Mouse (Mus musculus): ENCODE measurements around the gene Spred2. TPM values are rescaled to one million over a fixed set of nuclear protein-coding genes. Genes with fewer than 3 reads are reported as not detected.

Gene Spred2
- total RNA-seq (2021): 10 to 100 TPM; 82.5 to 88.9 TPM
- long read RNA-seq, experiment 1, partial matches to known transcripts: 0 of 13 reads
- long read RNA-seq, experiment 1, other reads (novel, unspliced or antisense): 13 of 13 reads
- long read RNA-seq, experiment 2, partial matches to known transcripts: 2 of 48 reads
- long read RNA-seq, experiment 2, other reads (novel, unspliced or antisense): 46 of 48 reads

DNA sequence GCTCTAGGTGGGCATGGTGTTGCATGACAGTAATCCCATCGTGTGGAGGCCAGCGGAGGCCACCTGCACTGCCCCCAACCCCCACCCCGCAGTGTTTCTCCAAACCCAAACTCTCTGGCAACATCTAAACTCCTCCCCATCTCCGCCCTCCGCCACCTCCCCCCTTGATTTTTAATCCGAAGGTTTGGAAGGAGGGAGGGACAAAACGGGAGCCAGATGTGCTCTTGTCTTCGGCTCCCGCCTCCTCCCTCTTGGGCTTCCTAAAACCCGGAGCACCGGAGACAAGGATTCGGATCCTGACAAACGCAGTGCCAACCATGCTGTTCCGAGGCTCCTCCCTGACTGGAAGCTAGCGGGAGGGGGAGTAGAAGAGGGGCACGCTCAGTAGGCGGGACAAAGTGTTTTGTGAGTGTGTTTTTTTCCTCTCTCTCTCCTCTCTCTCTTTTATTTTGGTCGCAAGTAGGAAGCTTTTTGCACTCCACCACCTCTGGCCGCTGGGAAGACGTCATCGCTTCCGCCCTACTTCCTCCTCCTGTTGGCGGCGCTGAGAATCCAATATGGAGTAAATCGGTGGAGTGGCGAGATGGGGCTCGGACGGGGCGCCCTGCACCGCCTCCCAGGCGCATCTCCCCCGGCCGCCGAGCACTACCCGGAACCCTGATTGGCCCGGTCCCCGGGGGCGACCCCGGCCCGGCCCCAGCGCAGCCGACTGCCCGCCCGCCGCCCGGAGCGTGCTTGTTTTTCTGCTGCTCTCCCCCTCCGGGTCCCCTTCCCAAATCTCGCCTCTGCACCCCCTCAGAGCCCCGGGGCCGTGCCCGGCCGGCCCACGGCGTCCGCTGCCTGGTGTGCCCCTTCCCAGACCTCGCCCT is at the start of gene Spred2:
TSS of gene Spred2 (plus strand) at position 488 of the 869 bp plus-strand sequence.
- peak; percentile 87 to 91 for DNase-seq (ENCODE audit: low spot score in 2 of 2)

DNA sequence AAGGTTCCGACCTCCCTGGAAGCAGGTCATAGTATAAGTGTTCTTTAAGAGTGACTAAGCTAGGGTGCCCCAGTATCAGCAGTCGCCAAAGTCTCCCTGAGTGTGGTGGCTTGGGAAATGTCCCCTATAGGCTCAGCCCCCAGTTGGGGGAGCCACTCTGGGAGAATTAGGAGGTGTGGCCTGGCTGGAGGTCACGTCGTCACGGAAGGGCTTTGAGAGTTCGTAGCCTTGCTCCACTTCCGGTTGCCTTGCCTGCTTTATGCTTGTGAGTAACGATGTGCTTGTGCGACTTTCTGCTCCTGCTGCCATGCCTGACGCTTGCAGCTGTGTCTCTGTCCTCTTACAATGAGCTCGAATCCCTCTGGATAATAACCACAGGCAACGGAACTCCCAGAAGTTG is 48.6 kb upstream of the Spred2 start:
- no peak for DNase-seq (ENCODE audit: low spot score in 2 of 2)

DNA sequence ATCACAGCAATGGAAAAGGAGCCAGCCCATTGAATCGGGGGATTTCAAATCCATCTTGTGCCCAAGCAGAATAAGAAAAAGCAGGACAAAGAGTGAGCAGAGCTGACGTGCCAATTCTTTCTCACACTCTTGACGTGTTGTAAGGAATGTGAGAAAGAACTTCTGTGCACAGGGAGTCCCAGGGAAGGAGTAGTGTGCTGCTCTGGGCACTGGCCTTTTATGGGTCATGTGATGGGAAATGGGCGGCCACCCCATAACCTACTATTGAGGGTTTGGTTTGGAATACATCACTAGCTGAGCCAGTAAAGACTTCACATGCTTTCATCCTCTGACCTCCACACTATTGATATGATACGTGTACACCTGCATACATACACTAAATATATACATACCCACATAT is 48.2 kb upstream of the Spred2 start:
- no peak for DNase-seq (ENCODE audit: low spot score in 2 of 2)

DNA sequence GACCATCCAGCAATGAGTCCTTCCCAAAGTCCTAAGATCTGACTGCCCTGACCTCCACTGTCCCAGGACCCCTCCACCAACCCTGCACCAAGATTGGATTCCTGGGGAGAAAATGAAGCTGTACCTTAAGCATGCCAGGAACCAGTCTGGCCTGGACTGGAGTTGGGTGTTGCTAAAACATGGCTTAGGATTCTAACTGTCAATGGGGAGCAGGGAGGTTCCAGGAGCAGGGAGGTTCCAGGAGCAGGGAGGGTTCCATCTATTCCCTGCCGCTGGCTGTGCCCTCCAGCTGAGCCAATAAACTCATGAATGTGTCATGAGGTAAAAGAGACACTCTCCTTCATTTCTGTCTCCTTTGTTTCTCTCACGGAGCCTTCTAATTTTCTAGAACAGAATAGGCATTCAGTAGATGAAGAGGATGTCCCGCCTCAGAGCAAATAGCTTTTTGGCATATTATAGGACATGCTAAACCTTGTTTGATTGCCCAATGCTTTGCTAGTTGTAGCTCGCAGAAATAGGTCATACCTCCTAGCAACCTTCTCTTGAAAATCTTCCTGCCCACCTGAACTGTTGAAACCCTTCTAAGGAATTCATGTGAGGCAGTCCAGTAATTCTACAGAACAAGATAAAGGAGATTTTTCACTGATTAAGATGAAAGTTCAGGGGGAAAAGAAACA is 46.8 kb upstream of the Spred2 start:
- no peak for DNase-seq (ENCODE audit: low spot score in 2 of 2)

DNA sequence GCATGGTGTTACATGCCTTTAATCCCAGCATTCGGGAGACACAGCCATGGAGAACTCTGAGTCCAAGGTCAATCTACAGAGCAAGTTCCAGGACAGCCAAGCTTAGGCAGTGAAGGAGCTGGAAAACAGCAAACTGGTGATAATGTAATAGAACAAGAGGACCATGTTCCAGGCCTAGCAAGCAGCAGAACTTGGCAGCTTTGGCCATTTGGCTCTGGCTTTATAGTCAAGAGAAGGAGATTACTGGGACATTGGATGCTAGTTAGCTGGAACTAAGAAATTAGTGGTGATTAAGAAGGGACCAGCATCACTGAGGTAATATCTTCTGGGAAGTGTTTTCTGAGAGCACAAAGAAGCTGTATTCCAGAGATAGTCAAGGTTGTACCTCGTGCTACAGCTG is 42.8 kb upstream of the Spred2 start:
- DNase-seq (ENCODE audit: low spot score in 2 of 2): no peak

DNA sequence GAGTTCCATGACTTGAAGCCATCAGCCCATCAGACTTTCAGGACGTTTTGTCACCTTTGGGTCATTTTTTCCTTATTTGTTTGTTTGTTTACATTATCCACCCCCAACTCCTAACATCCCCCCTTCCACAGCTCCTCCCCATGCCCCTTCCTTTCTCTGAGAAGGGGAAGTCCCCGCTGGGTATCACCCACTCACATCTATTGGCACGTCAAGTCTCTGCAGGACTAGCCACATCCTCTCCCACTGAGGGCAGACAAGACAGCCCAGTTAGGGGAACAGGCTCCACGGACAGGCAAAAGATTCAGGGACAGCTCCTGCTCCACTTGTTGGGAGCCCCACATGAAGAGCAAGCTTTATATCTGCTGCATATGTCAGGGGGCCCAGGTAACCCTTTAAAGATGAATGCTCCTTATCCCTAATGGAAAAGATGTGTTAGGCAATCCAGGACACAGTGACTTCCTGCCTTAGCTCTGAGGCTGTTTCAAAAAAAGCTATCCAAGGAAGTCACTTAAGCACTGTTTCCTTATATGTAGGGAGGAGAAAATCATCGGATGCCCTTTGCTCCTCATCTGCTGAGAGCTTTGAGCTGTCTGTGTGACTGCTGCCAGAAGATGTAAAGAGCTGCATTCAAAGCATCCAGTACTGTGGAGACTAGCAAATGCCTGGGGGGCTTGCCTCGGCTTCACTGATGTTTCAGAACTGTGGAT is 33.3 kb upstream of the Spred2 start:
- DNase-seq (ENCODE audit: low spot score in 2 of 2): no peak

DNA sequence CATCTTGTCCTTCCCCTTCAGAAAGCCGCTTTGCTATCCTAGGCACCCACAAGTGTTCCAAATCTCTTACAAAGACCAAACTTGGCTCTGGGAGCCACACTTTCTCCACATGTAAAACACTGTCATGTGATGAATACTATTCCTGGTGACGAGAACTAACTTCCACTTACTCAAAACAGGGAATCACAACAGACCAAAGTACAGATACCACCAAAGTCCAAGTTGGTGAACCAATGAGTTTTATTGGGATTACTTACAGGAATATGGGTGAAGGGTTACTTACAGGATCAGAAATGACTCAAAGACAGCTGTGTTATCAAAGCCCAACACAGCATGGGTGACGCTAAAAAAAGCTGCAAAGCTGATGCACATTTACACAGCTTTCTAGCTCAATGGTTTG is 30.9 kb upstream of the Spred2 start:
- DNase-seq (ENCODE audit: low spot score in 2 of 2): no peak

DNA sequence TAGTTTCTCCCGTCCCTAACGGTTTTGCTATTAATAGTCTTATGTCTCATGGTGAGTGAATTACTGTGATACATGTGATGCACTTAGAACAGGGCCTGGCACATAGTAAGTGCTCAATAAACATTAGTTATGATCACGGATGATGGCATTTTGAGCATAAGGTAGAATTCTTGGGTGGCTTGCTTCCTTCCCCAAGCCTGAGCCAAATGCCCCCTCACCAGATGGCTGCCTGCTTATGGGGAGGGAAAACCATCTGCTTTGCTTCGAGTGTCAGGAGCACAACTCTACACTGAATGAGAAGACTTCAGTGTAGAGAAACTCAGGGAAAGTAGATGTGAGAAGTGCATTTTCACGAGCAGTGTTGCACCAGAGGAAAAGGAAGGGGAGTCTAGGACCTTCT is 24.6 kb upstream of the Spred2 start:
- peak; percentile 70 to 89 for DNase-seq (ENCODE audit: low spot score in 2 of 2)

DNA sequence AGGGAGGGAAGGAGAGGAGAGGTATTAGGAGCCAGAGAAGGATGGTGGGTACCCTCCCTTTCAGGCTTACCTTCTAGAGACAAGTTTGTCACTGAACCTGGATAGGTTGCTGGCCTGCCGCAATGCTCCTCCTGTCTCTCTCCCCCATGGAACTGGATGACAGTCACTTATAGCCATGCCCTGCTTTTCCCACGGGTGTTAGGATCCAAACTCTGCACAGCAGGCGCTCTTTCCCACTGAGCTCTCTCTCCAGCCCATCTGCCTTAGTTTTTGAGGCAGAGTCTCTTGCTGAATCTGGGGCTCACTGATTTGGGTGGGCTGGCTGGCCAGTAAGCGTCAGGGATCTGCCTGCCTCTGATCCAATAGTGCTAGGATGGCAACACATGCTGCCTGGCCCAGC is 23.5 kb upstream of the Spred2 start:
- peak in 1 of 2 experiments; percentile 47 for DNase-seq (ENCODE audit: low spot score in 2 of 2)

DNA sequence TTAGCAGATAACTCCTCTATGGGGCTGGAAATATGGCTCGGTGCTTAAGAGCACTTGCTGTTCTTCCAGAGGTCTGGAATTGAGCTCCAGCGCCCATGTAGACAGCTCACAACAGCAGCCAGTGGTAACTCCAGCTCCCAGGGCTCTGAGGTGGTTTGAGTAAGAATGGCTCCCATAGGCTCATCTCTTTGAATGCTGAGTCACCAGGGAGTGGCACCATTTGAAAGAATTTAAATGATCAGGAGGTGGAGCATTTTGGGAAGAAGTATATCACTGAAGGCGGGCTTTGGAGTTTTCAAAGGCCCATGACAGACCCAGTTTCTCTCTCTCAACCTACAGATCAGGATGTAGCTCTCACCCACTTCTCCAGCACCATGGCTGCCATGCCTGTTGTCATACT is 13.0 kb upstream of the Spred2 start:
- DNase-seq (ENCODE audit: low spot score in 2 of 2): no peak

DNA sequence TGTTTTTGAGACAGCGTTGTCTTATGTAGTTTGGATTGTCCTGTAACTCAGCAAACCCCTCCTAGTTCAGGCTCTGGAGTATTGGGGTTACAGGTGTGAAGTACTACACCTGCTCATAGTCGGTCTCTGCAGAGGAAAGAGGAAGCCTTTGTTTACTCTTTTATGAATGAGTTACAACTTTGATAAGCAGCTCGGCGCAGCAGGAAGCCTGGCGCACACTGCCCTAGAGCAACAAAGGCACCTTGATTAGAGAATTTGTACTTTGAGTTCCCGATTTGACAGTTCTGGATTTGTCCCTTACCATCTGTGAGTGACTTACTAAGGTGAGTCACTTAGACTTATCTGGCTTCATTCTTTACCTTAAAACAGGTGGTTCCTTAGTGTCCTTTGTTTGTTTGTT is 12.0 kb upstream of the Spred2 start:
- DNase-seq (ENCODE audit: low spot score in 2 of 2): no peak

DNA sequence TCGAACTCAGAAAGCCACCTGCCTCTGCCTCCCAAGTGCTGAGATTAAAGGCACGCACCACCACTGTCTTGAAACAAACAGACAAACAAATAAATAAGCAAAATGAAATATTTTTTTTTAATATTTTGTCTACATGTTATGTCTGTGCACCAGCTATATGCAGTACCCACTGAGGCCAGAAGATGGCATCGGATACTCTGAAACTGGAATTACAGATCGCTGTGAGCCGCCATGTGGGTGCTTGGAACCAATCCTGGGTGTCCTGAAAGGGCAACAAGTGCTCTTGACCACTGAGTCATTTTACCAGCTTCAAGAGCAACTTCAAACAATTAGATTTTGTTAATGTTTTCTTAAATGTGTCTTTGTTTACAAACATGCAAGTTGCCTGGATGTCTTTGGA is 11.5 kb upstream of the Spred2 start:
- no peak for DNase-seq (ENCODE audit: low spot score in 2 of 2)

DNA sequence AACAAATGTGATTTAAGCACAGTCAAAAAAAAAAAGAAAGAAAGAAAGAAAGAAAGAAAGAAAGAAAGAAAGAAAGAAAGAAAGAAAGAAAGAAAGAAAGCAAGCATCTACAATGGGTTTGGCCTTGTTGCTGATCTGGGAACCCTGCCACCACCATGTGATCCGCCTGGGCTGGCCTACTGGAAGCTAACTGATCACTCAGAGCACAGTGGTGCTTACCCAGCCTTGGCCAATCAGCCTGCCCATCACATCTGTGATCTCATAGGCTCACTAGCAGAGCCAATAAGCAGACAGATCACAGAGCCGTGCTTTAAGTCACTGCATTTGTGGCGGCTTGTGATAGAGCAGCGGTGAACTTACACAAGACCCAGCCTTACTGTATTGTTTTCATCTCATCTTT is 10.4 kb upstream of the Spred2 start:
- no peak for DNase-seq (ENCODE audit: low spot score in 2 of 2)

DNA sequence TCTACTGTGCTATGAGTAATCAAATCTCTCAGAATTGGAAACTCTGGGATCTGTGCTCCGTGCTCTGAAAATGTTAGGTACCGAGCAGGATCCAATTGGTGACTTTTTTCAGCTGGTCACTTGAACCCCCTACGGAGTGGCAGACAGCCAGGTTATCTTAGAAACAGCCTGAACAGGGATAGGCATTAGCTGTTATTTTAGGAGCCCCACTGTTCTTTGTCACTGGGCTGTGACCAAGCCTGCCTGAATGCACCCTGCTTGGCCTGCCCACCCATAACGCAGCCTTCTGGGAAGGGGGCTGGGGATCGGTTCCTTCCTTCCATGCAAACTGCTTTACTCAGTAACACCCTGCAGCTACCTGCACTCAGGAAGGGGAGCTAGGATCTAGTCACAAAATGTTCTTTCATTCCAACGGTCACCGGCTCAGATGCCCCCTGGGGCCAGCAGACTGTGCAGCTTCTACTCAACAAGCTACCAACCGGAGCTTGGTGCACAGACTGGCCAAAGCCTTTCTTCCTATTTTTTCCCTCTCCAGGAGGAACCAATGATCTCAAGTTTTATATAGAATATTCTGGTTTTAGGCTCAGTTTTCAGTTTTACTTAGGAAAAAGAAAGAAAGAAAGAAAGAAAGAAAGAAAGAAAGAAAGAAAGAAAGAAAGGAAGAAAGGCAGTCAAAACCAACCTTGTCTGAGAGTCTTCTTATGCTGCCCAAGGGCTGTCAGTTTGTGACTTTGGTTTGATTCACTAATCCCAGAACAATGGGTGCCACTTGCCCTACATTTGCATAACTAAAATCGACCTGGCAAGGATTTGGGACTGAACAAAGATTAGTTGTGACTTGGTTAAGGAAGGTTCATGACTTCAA is 6.6 kb upstream of the Spred2 start:
- no peak for DNase-seq (ENCODE audit: low spot score in 2 of 2)

DNA sequence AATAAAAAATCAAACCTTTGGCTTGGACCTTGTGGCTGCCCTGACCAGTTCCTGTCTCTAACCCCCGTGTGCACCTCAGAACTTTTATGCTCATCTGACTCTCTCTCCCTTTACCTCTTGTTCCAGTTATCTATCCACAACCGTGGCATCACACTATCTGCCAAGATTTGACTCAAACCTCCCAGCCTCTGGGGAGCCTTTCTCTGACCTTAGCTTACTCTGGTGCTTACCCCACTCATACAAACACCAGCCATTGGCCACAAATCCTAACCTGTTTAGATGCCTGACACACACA is 6.0 kb upstream of the Spred2 start:
- no peak for DNase-seq (ENCODE audit: low spot score in 2 of 2)

DNA sequence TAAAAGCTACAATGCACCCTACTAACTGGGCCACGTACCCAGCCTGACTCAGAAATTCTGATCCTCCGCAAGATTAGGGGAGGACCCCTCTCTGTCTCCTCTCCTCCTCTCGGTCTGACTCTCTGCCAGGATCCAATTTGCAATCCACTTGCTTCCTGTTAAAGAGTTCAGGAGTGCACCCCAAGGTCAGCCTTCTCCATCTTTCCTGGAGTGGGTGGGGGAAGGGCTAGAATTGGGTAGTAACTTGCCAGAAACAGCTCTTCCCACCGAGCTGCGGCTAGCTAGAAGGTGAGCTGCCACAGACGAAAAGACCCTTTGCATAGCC is 4.8 kb upstream of the Spred2 start:
- no peak for DNase-seq (ENCODE audit: low spot score in 2 of 2)

DNA sequence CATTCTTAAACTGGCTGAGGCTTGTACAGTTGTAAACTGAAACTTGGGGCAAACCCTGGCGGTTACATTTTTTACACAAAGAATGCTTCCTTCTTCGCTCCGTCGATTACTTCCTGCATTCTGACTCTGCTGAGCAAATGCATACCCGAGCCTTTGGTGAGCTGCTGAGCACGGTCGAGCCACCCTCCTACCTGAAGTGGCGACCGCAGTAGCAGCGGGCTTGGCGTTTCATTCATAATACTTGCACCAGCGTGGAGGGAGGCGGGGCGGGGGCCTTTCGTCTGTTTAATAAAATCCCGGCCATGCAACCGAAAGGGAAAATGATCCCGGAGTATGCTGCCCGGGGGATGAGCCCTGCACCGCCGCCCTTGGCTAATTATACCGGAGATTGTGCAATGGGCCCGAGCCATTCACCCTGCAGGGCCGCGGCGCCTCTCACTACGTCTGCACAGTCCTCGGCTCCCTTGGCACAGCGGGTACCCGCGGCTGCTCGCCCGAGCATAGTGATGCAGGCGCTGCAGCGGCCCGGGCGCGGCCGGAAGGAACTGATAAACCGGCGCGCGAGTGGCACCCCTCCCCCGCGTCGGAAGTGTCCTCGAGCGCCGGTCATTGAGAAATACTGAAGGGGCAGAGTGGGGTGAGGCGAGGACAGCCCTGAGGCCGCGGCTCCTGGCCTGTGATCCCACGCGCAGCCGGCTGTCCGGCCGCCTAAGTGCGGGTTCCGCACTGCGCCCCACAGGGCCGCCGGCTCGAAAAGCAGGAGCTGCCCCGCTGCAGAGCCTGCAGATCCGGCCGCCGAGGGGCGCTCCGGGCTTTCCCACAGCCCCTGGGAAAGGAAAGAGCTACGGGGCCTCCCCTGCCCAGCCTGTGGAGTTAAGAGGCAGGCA is 4.1 kb upstream of the Spred2 start:
- peak; percentile 86 to 88 for DNase-seq (ENCODE audit: low spot score in 2 of 2)

DNA sequence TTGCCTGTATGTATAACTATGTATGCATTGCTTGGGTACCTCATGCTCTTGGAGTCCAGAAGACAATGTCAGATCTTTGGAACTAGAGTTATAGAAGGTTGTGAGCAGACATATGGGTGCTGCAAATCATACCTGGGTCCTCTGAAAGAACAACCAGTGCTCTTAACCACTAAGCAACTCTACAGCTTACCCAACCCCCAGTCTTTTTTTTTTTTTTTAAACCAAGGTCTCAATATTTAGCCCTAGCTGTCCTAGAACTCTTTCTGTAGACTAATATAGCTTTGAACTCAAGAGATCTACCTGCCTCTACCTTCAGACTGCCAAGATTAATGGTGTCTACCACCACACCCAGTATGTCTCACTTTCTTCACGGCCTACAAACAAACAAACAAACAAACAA is 2.5 kb upstream of the Spred2 start:
- DNase-seq (ENCODE audit: low spot score in 2 of 2): no peak

DNA sequence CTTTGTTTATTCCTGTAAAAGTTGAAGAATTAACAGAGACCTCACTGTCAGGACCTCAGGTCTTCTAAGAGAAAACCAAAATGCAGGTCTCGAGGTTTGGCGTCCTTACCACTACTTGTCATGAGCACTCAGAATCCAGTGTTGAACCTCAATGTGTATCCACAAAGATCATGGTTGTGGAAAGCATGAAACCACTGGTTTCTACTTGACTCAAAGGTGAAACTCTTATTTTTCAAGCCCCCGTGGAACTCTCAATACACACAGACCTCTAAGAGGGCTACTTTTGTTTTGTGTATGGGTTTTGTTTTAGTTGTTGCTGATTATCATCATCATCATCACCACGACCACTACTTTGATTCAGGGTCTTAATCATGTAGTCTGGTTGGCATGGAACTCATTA is 2.0 kb upstream of the Spred2 start:
- no peak for DNase-seq (ENCODE audit: low spot score in 2 of 2)

DNA sequence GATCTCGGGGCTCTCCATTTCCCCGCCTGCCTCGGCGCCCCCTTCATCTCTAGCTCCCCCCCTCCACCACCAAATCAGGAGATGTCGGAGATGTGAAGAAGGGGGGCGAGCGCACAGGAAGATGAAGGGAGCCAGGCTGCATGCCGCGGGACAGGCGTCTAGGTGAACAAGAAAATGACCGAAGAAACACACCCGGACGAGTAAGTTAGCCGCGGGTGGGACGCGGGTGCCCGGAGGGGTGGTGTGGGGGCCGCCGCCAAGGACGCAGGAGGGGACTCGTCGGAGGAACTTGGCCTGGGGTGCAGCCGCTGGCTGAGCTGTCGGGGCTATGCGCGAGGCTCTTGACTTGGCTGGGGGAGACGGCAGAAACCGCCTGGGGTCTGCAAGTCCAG is 578 bp downstream of the Spred2 start:
- DNase-seq (ENCODE audit: low spot score in 2 of 2): no peak
